In genomic region chr4:107013119-107013816, GRCm38 (mm10) we compare ENCODE assay signal across 13 mouse cellular contexts. TPM values are rescaled to one million over a fixed set of nuclear protein-coding genes. Genes with fewer than 3 reads are reported as not detected.
DNase-seq lines count a peak whose midpoint lies in the region; ATAC-seq and TF ChIP-seq lines count a peak whose summit lies in the region.
"Had no signal": no experiment of that assay in that cellular context is flagged by ENCODE, and none has a peak within 500 bp of the region (broad histone marks: within the 10 kb centered on the region; RNA-seq: fewer than 3 reads in every experiment).

No protein-coding gene starts in this region.

- peaks cover 8% of the 10 kb centered on the region for H3K36me3 ChIP-seq in heart, adult 2 months (ENCODE audit: control insufficient read depth, insufficient read depth, low read length)
- peaks cover 21% of the 10 kb centered on the region for H3K36me3 ChIP-seq in heart, embryonic 12.5 days

- no peaks in the 10 kb centered on the region for H3K79me2 ChIP-seq in heart, adult 2 months (replicated peaks; ENCODE audit: control insufficient read depth, insufficient read depth, low read length)

- no peak for ATAC-seq in heart, embryonic 12.5 days (ENCODE audit: insufficient number of reproducible peaks, low FRiP score)
- no peak for ATAC-seq in erythroblast, adult 5-6 weeks (replicated peaks; ENCODE audit: low FRiP score, poor library complexity, severe bottlenecking)

- DNase-seq in heart, adult 2 months = peak; percentile 55 to 59
- peak; percentile 51 for DNase-seq in adipocyte (ENCODE audit: low spot score)
- peak; percentile 26 to 38 for DNase-seq in gastrocnemius, adult 8-10 months (ENCODE audit: low spot score in 2 of 2)
- peak; percentile 60 for DNase-seq in kidney, postnatal 14 days
- DNase-seq in right cerebral cortex, postnatal 14 days = no peak
- DNase-seq in layer of hippocampus, postnatal 25 days (ENCODE audit: extremely low spot score in 1 of 2, low spot score in 1 of 2) = no peak
- DNase-seq: layer of hippocampus, postnatal 36 days; lung, postnatal 10 days; thymus, adult 18-20 months had no signal

- TF ChIP-seq EP300 in heart, adult 2 months (IDR thresholded peaks at IDR 0.05; ENCODE audit: insufficient read depth, low read depth, low read length) = no peak

- no peak overlapping the region for H3K4me3 ChIP-seq in heart, adult 2 months
- no peak overlapping the region for H3K4me3 ChIP-seq in heart, embryonic 12.5 days
- H3K4me3 ChIP-seq: forebrain, embryonic 10.5 days had no signal

- peak overlapping the region; percentile 91 for H3K27ac ChIP-seq in heart, adult 2 months
- no peak overlapping the region for H3K27ac ChIP-seq in heart, embryonic 12.5 days (ENCODE audit: poor library complexity, severe bottlenecking)
- H3K27ac ChIP-seq: forebrain, embryonic 10.5 days; hindbrain, embryonic 14.5 days had no signal

- WGBS in heart, adult 2 months = 50% methylated on average over 6 of the region's 6 CpGs
- WGBS in heart, embryonic 12.5 days = 85% methylated on average over 6 of the region's 6 CpGs

- TF ChIP-seq POLR2A in heart, adult 2 months (IDR thresholded peaks at IDR 0.05; ENCODE audit: insufficient read depth, low read depth, low read length) = no peak

- H3K27me3 ChIP-seq in heart, adult 2 months (ENCODE audit: control insufficient read depth, insufficient read depth, low read length) = no peaks in the 10 kb centered on the region
- H3K27me3 ChIP-seq in heart, embryonic 12.5 days (replicated peaks) = no peaks in the 10 kb centered on the region

- no peak overlapping the region for H3K4me2 ChIP-seq in heart, embryonic 12.5 days
- H3K4me2 ChIP-seq: hindbrain, embryonic 14.5 days had no signal

- peaks cover 28% of the 10 kb centered on the region for H3K4me1 ChIP-seq in heart, adult 2 months (ENCODE audit: control insufficient read depth, insufficient read depth, low read length)
- peaks cover 71% of the 10 kb centered on the region for H3K4me1 ChIP-seq in heart, embryonic 12.5 days (replicated peaks)

- intact Hi-C loops in heart, adult 2 months (cut with DNase I) = no loop called here

- H3K9ac ChIP-seq in heart, adult 2 months (ENCODE audit: low read depth, low read length) = no peak overlapping the region
- no peak overlapping the region for H3K9ac ChIP-seq in heart, embryonic 12.5 days
- H3K9ac ChIP-seq: hindbrain, embryonic 14.5 days had no signal

- no peak for TF ChIP-seq CTCF in heart, adult 2 months (IDR thresholded peaks at IDR 0.05)

- H3K9me3 ChIP-seq in heart, embryonic 12.5 days (replicated peaks) = no peaks in the 10 kb centered on the region
- H3K9me3 ChIP-seq: forebrain, embryonic 10.5 days had no signal

RNA-seq across cellular contexts. Expression of gene Mrpl37, which starts 53.4 kb away (rescaled TPM):
- 100 to 1,000 TPM in 1 of 2 experiments, 10 to 100 TPM in 1; 96.3 to 103 TPM for total RNA-seq in heart, adult 2 months (2021)
- 113 and 180 TPM in 2 replicates for polyA plus RNA-seq in heart, adult 2 months (2012; rRNA removed)
- polyA plus RNA-seq in heart, embryonic 12.5 days (2016; fragmentation: Nextera tagmentation; extraction: Ambion mirVana) = 84.4 and 87.0 TPM in 2 replicates
- total RNA-seq in gastrocnemius, adult 8-10 months (2022) = 10 to 100 TPM; 77.8 to 92.6 (median 86.3) TPM
- 20.9 and 25.0 TPM in 2 replicates for total RNA-seq in erythroblast, adult 5-6 weeks (2015; ENCODE audit: low replicate concordance)
- total RNA-seq in erythroblast, adult 5-6 weeks (2017; ENCODE audit: low replicate concordance) = 5.4 and 17.2 TPM in 2 replicates
- 10 to 100 TPM; 58.7 to 60.6 TPM for total RNA-seq in layer of hippocampus, postnatal 25 days (2021)

RNA-seq across cellular contexts. Expression of gene Cyb5rl, which starts 53.5 kb away (rescaled TPM):
- total RNA-seq in heart, adult 2 months (2021) = 10 to 100 TPM; 21.9 to 25.9 TPM
- polyA plus RNA-seq in heart, adult 2 months (2012; rRNA removed) = 12.6 and 15.4 TPM in 2 replicates
- polyA plus RNA-seq in heart, embryonic 12.5 days (2016; fragmentation: Nextera tagmentation; extraction: Ambion mirVana) = 4.5 and 5.9 TPM in 2 replicates
- total RNA-seq in gastrocnemius, adult 8-10 months (2022) = 10 to 100 TPM; 15.6 to 27.1 (median 16.7) TPM
- 0.63 TPM in 1 of 2 replicates, not detected in the other for total RNA-seq in erythroblast, adult 5-6 weeks (2015; ENCODE audit: low replicate concordance)
- total RNA-seq in erythroblast, adult 5-6 weeks (2017; ENCODE audit: low replicate concordance) = 0.28 and 0.34 TPM in 2 replicates
- total RNA-seq in layer of hippocampus, postnatal 25 days (2021) = 1 to 10 TPM; 5.8 to 6.6 TPM

Comparison
In these comparisons a context has a peak if more than half of its experiments do, and no peak if none do; other contexts are left out.
1. DNase-seq: peak in heart, adult 2 months (2 of 2), adipocyte (single experiment), gastrocnemius, adult 8-10 months (2 of 2) and kidney, postnatal 14 days (single experiment); none in right cerebral cortex, postnatal 14 days (single experiment) and layer of hippocampus, postnatal 25 days (0 of 2).
2. RNA of gene Cyb5rl, which starts 53.5 kb away (total RNA-seq): 21.9 to 25.9 TPM in heart, adult 2 months, 15.6 to 27.1 TPM in gastrocnemius, adult 8-10 months and 5.8 to 6.6 TPM in layer of hippocampus, postnatal 25 days; 0.28 to 0.63 TPM in erythroblast, adult 5-6 weeks; every median in the first group is over 4 times any median in the second.